ENCODE assay signal across 9 mouse cellular contexts in genomic region chr1:91299707-91300426, GRCm38 (mm10). TPM values are rescaled to one million over a fixed set of nuclear protein-coding genes. Genes with fewer than 3 reads are reported as not detected.
A peak's percentile ranks its signal among the peaks of the same experiment; 100 is the strongest.
DNase-seq lines count a peak whose midpoint lies in the region; TF ChIP-seq lines count a peak whose summit lies in the region.
"Had no signal": no experiment of that assay in that cellular context is flagged by ENCODE, and none has a peak within 500 bp of the region (broad histone marks: within the 10 kb centered on the region; RNA-seq: fewer than 3 reads in every experiment).

No protein-coding gene starts in this region.

- H3K4me1 ChIP-seq in kidney, adult 2 months (ENCODE audit: control insufficient read depth, insufficient read depth, low read length), result peaks cover 37% of the 10 kb centered on the region

- H3K36me3 ChIP-seq in kidney, adult 2 months (ENCODE audit: control insufficient read depth, insufficient read depth, low read length), result no peaks in the 10 kb centered on the region; the same call in 1 of the 2 replicates

- TF ChIP-seq POLR2A in kidney, adult 2 months (IDR thresholded peaks at IDR 0.05; ENCODE audit: low read depth, low read length), result no peak

- peak overlapping the region; percentile 90; the same call in 1 of the 2 replicates for H3K4me3 ChIP-seq in kidney, adult 2 months (ENCODE audit: insufficient read depth, low read depth, low read length)

- no peaks in the 10 kb centered on the region for H3K27me3 ChIP-seq in kidney, adult 2 months (replicated peaks; ENCODE audit: control insufficient read depth, insufficient read depth, low read length)

- intact Hi-C loops in left cerebral cortex, postnatal 4 days (cut with DNase I), result no loop called here

- peak overlapping the region; percentile 91 for H3K27ac ChIP-seq in kidney, adult 2 months (ENCODE audit: insufficient read depth, low read depth, low read length)

- DNase-seq in left cerebral cortex, postnatal 4 days, result peak; percentile 63
- DNase-seq in left cerebral cortex, adult 8-10 months (ENCODE audit: low spot score in 2 of 2), result no peak
- DNase-seq in embryo, embryonic 10.5 days (ENCODE audit: low spot score), result peak; percentile 15
- DNase-seq in kidney, adult 2 months, result peak; percentile 76
- DNase-seq in lung, postnatal 4 days, result peak; percentile 21 to 61
- DNase-seq in layer of hippocampus, postnatal 25 days (ENCODE audit: extremely low spot score in 1 of 2, low spot score in 1 of 2), result no peak
- DNase-seq in layer of hippocampus, postnatal 14 days (ENCODE audit: low spot score in 2 of 2), result no peak
- no peak for DNase-seq in natural killer cell, adult 2 months (ENCODE audit: low spot score in 2 of 2)

- 20% methylated on average over 5 of the region's 5 CpGs for WGBS in kidney, adult 2 months

- no peak for TF ChIP-seq CTCF in kidney, adult 2 months (conservative IDR thresholded peaks at IDR 0.05; ENCODE audit: insufficient read depth, insufficient read length, low read depth, low read length)

RNA-seq across cellular contexts. Expression of gene Scly, which starts 1.7 kb away (rescaled TPM):
- total RNA-seq in left cerebral cortex, postnatal 4 days (2021), result 10 to 100 TPM in 1 of 2 experiments, 1 to 10 TPM in 1; 9.2 to 11.3 TPM
- total RNA-seq in left cerebral cortex, adult 8-10 months (2022), result 10 to 100 TPM; 19.5 to 24.4 (median 21.5) TPM
- polyA plus RNA-seq in kidney, adult 2 months (2012; rRNA removed), result 113 and 125 TPM in 2 replicates
- total RNA-seq in layer of hippocampus, postnatal 25 days (2021), result 10 to 100 TPM; 17.8 to 21.2 TPM
- 10 to 100 TPM; 12.7 to 13.4 TPM for total RNA-seq in layer of hippocampus, postnatal 14 days (2021)

RNA-seq across cellular contexts. Expression of gene Espnl, which starts 22.0 kb away (rescaled TPM):
- under 1 TPM in 1 of 2 experiments, not detected in 1; 0.14 TPM for total RNA-seq in left cerebral cortex, postnatal 4 days (2021)
- total RNA-seq in left cerebral cortex, adult 8-10 months (2022), result under 1 TPM; 0.37 to 0.72 (median 0.39) TPM
- polyA plus RNA-seq in kidney, adult 2 months (2012; rRNA removed), result 0.05 and 0.15 TPM in 2 replicates
- not detected for total RNA-seq in layer of hippocampus, postnatal 25 days (2021)
- under 1 TPM; 0.05 to 0.10 TPM for total RNA-seq in layer of hippocampus, postnatal 14 days (2021)
- polyA plus RNA-seq: heart, embryonic 14.5 days had no signal

RNA-seq across cellular contexts. Expression of gene Ube2f, which starts 49.8 kb away (rescaled TPM):
- total RNA-seq in left cerebral cortex, postnatal 4 days (2021), result 10 to 100 TPM; 44.5 to 48.4 TPM
- total RNA-seq in left cerebral cortex, adult 8-10 months (2022), result 10 to 100 TPM; 48.2 to 54.9 (median 51.6) TPM
- 37.2 and 38.5 TPM in 2 replicates for polyA plus RNA-seq in kidney, adult 2 months (2012; rRNA removed)
- total RNA-seq in layer of hippocampus, postnatal 25 days (2021), result 10 to 100 TPM; 47.7 to 54.2 TPM
- total RNA-seq in layer of hippocampus, postnatal 14 days (2021), result 10 to 100 TPM; 57.2 to 57.4 TPM

RNA-seq across cellular contexts. Expression of gene Klhl30, which starts 50.9 kb away (rescaled TPM):
- total RNA-seq in left cerebral cortex, postnatal 4 days (2021), result not detected
- under 1 TPM in 3 of 4 experiments, not detected in 1; 0.11 to 0.33 (median 0.21) TPM for total RNA-seq in left cerebral cortex, adult 8-10 months (2022)
- polyA plus RNA-seq in kidney, adult 2 months (2012; rRNA removed), result 1.0 and 1.5 TPM in 2 replicates
- total RNA-seq in layer of hippocampus, postnatal 25 days (2021), result not detected
- under 1 TPM; 0.09 to 0.12 TPM for total RNA-seq in layer of hippocampus, postnatal 14 days (2021)

Comparison
In these comparisons a context has a peak if more than half of its experiments do, and no peak if none do; other contexts are left out.
1. DNase-seq: peak in left cerebral cortex, postnatal 4 days (single experiment), embryo, embryonic 10.5 days (single experiment), kidney, adult 2 months (single experiment) and lung, postnatal 4 days (2 of 2); none in left cerebral cortex, adult 8-10 months (0 of 2), layer of hippocampus, postnatal 25 days (0 of 2), layer of hippocampus, postnatal 14 days (0 of 2) and natural killer cell, adult 2 months (0 of 2).